Mouse (Mus musculus): ENCODE results near the gene Rb1. TPM values are rescaled to one million over a fixed set of nuclear protein-coding genes. Genes with fewer than 3 reads are reported as not detected.

Rb1 gene
- polyA plus RNA-seq, 1 experiment, result 14.2 TPM

DNA sequence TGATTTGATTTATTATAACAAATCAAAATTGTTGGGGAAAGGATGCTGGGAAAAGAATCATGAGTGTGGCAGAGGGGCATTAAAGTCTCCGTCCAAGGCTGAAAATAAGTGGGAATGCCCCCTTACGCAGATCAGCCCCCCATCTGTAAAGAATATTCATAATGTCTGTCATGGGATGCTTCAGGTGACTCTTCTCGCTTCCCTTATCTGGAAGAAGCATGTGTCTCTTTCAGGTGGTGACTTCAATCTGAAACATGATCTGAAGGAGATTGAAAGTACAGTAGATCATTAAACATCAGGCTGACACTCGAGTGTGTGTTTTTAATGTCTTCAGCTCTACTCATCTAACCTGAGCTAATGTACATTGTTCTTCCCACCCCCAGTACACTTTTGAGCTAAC lies 180.1 kb downstream of the Rb1 start:
- no peaks in the 10 kb centered on the region for H3K36me3 ChIP-seq (ENCODE audit: control insufficient read depth, insufficient read depth)
- no peak overlapping the region for H3K4me2 ChIP-seq (ENCODE audit: low read depth)
- no peak for TF ChIP-seq REST (IDR thresholded peaks at IDR 0.05; ENCODE audit: insufficient read depth, insufficient read length)
- TF ChIP-seq TCF12 (IDR thresholded peaks at IDR 0.05; ENCODE audit: insufficient read depth, poor library complexity, severe bottlenecking), result no peak
- TF ChIP-seq MAX (IDR thresholded peaks at IDR 0.05; ENCODE audit: low read depth), result no peak
- no peak for TF ChIP-seq USF1 (IDR thresholded peaks at IDR 0.05; ENCODE audit: low read depth)
- no peak for TF ChIP-seq MYOG (IDR thresholded peaks at IDR 0.05; ENCODE audit: control insufficient read depth in 1 of 3, insufficient read depth in 1 of 3, insufficient read length in 2 of 3, low read depth in 2 of 3)
- TF ChIP-seq E2F4 (IDR thresholded peaks at IDR 0.05; ENCODE audit: insufficient read depth), result no peak
- TF ChIP-seq POLR2AphosphoS2 (IDR thresholded peaks at IDR 0.05; ENCODE audit: insufficient read length, low read depth), result no peak
- no peak for TF ChIP-seq SRF (IDR thresholded peaks at IDR 0.05; ENCODE audit: control insufficient read depth, insufficient read length, low read depth)
- no peak for TF ChIP-seq MYOD1 (IDR thresholded peaks at IDR 0.05; ENCODE audit: control insufficient read depth in 1 of 3, insufficient read length in 2 of 3, low read depth in 2 of 3)
- TF ChIP-seq POLR2A (IDR thresholded peaks at IDR 0.05; ENCODE audit: insufficient read length, low read depth), result no peak
- TF ChIP-seq CEBPB (IDR thresholded peaks at IDR 0.05; ENCODE audit: insufficient read depth, poor library complexity, severe bottlenecking), result no peak
- no peak for TF ChIP-seq TCF3 (IDR thresholded peaks at IDR 0.05; ENCODE audit: insufficient read length, low read depth)

DNA sequence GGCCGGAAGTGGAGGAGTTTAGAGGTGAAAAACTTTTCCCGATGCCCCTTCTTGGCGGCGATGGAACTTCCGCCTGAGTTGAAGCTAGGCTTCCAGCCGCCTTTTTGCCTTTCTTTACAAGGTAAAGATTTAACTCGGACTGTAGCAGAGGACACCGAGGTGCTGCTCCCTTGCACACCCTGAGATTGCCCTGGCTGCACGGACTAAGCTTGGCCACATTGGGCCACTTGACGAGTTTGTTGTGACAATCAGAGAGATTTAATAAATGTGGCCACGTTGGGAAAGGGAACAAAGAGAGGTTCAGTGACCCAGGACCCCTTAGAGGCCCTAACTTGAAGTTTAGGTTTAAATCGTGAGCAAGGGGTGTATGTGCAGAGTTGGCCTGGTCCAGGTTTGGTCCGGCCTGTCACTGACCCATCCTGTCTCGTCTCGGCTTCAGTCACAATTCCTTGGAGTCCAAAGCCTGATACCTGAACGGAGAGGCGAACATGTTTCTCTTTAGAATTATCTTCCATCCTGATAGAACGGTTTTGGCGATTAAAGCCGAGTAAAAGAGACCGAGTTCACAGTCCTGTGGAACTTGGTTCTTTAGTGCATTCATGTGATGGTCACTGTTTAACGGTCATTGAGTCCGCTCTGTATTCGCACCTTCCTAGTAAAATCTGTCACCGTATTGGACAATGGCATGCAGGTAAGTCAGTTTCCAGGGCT lies 181.8 kb downstream of the Rb1 start:
- TF ChIP-seq POLR2AphosphoS2 (IDR thresholded peaks at IDR 0.05; ENCODE audit: insufficient read length, low read depth), result no peak
- TF ChIP-seq MYOD1 (IDR thresholded peaks at IDR 0.05; ENCODE audit: control insufficient read depth in 1 of 3, insufficient read length in 2 of 3, low read depth in 2 of 3), result no peak
- TF ChIP-seq SRF (IDR thresholded peaks at IDR 0.05; ENCODE audit: control insufficient read depth, insufficient read length, low read depth), result no peak
- TF ChIP-seq MYOG (IDR thresholded peaks at IDR 0.05; ENCODE audit: control insufficient read depth in 1 of 3, insufficient read depth in 1 of 3, insufficient read length in 2 of 3, low read depth in 2 of 3), result no peak
- TF ChIP-seq CEBPB (IDR thresholded peaks at IDR 0.05; ENCODE audit: insufficient read depth, poor library complexity, severe bottlenecking), result no peak
- no peak for TF ChIP-seq USF1 (IDR thresholded peaks at IDR 0.05; ENCODE audit: low read depth)
- H3K4me3 ChIP-seq, result peak overlapping the region; percentile 58
- H3ac ChIP-seq (ENCODE audit: control insufficient read depth, insufficient read length), result peak overlapping the region; percentile 96
- no peaks in the 10 kb centered on the region for H3K79me2 ChIP-seq (ENCODE audit: control insufficient read depth, insufficient read depth)
- H3K4me2 ChIP-seq (ENCODE audit: low read depth), result peak overlapping the region; percentile 93
- no peaks in the 10 kb centered on the region for H3K27me3 ChIP-seq (ENCODE audit: control insufficient read depth, insufficient read depth, insufficient read length)
- H3K36me3 ChIP-seq (ENCODE audit: control insufficient read depth, insufficient read depth), result no peaks in the 10 kb centered on the region

More for the DNA sequence above, 180.1 kb downstream of the Rb1 start:
- Histone ChIP-seq H3K27me3 (ENCODE audit: control insufficient read depth, insufficient read depth, insufficient read length) (no peaks in the 10 kb centered on the region), H3K79me2 (ENCODE audit: control insufficient read depth, insufficient read depth) (no peaks in the 10 kb centered on the region), H3ac (ENCODE audit: control insufficient read depth, insufficient read length) (no peak overlapping the region), H3K4me3 (no peak overlapping the region)

DNA sequence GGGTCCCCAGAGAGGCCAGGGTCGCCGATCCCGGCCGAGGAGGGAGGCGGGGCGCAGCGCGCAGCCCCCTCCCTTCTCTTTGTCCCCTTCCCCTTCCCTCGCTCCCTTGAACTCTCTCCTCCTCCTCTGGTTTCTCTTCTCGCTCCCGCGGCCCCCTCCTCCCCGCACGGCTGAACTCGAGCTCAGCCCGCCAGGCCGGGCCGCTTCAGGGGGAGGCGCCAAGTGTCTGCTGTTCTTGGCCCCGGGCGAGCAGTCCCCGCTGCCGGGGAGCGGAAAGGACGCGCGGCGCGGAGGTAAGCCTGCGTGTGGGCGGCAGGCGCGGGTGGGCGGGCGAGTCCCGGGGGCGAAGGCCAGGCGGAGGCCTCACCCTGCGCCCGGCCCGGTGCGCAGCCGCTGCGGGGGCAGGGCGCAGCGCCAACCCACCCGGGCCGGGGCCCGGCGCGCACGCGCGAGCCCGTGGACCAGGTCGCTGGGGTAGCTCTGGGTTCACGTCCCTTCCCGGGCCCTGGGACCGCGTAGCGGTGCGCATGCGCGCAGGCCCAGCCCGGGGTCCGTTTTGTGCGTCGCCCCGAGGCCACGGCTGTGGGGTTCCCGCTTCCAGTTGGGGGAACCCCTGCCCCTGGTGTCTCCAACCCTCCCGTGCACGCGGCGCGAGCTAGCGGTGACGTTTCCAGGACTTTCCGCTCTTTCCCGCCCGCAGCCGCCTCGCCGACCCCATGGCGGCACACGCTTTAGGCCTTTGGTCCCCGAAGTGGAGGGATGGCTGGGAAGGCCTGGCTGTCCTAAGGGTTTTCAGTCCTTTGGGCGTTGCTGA lies 182.5 kb downstream of the Rb1 start:
- no peaks in the 10 kb centered on the region for H3K27me3 ChIP-seq (ENCODE audit: control insufficient read depth, insufficient read depth, insufficient read length)

DNA sequence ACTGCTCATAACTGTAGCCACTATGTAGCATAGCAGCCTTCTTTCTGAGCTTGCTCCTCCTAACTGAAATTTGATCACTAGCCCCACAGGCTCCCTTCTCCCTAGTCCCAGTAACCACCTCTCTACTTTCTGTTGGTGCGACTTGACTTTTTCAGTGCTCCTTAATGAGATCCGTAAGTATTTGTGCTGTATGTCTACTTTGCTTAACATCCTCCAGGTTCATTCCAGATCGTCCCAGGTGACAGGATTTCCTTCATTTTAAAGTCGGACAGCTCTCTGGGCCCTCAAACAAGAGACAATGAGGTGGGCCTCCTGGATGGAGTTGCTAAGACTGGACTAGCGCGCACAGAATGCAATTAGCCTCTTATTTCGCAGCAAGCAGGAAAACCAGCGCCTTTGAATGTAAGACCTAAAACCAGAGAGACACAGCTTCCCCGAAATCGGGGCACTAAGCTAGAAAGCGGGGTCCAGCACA lies 183.2 kb downstream of the Rb1 start:
- Histone ChIP-seq H3K27me3 (ENCODE audit: control insufficient read depth, insufficient read depth, insufficient read length) (no peaks in the 10 kb centered on the region), H3K36me3 (ENCODE audit: control insufficient read depth, insufficient read depth) (no peaks in the 10 kb centered on the region), H3K4me3 (peak overlapping the region; percentile 58), H3K79me2 (ENCODE audit: control insufficient read depth, insufficient read depth) (no peaks in the 10 kb centered on the region), H3K4me2 (ENCODE audit: low read depth) (peak overlapping the region; percentile 93), H3ac (ENCODE audit: control insufficient read depth, insufficient read length) (peak overlapping the region; percentile 96)
- TF ChIP-seq POLR2AphosphoS2 (IDR thresholded peaks at IDR 0.05; ENCODE audit: insufficient read length, low read depth) (no peak), E2F4 (IDR thresholded peaks at IDR 0.05; ENCODE audit: insufficient read depth) (no peak), USF1 (IDR thresholded peaks at IDR 0.05; ENCODE audit: low read depth) (no peak), POLR2A (IDR thresholded peaks at IDR 0.05; ENCODE audit: insufficient read length, low read depth) (no peak), SRF (IDR thresholded peaks at IDR 0.05; ENCODE audit: control insufficient read depth, insufficient read length, low read depth) (no peak)

More for the DNA sequence above, 182.5 kb downstream of the Rb1 start:
- no peaks in the 10 kb centered on the region for H3K79me2 ChIP-seq (ENCODE audit: control insufficient read depth, insufficient read depth)
- H3ac ChIP-seq (ENCODE audit: control insufficient read depth, insufficient read length), result peak overlapping the region; percentile 96
- H3K4me3 ChIP-seq, result peak overlapping the region; percentile 58
- no peaks in the 10 kb centered on the region for H3K36me3 ChIP-seq (ENCODE audit: control insufficient read depth, insufficient read depth)
- H3K4me2 ChIP-seq (ENCODE audit: low read depth), result peak overlapping the region; percentile 93
- TF ChIP-seq USF1 (IDR thresholded peaks at IDR 0.05; ENCODE audit: low read depth), result no peak
- no peak for TF ChIP-seq SRF (IDR thresholded peaks at IDR 0.05; ENCODE audit: control insufficient read depth, insufficient read length, low read depth)
- TF ChIP-seq MYOD1 (IDR thresholded peaks at IDR 0.05; ENCODE audit: control insufficient read depth in 1 of 3, insufficient read length in 2 of 3, low read depth in 2 of 3), result peak in 1 of 3 experiments; percentile 14
- no peak for TF ChIP-seq TCF3 (IDR thresholded peaks at IDR 0.05; ENCODE audit: insufficient read length, low read depth)
- no peak for TF ChIP-seq TCF12 (IDR thresholded peaks at IDR 0.05; ENCODE audit: insufficient read depth, poor library complexity, severe bottlenecking)
- no peak for TF ChIP-seq E2F4 (IDR thresholded peaks at IDR 0.05; ENCODE audit: insufficient read depth)
- TF ChIP-seq POLR2A (IDR thresholded peaks at IDR 0.05; ENCODE audit: insufficient read length, low read depth), result peak; percentile 81
- peak in 1 of 3 experiments; percentile 11 for TF ChIP-seq MYOG (IDR thresholded peaks at IDR 0.05; ENCODE audit: control insufficient read depth in 1 of 3, insufficient read depth in 1 of 3, insufficient read length in 2 of 3, low read depth in 2 of 3)
- no peak for TF ChIP-seq MAX (IDR thresholded peaks at IDR 0.05; ENCODE audit: low read depth)
- TF ChIP-seq POLR2AphosphoS2 (IDR thresholded peaks at IDR 0.05; ENCODE audit: insufficient read length, low read depth), result peak; percentile 74
- TF ChIP-seq CEBPB (IDR thresholded peaks at IDR 0.05; ENCODE audit: insufficient read depth, poor library complexity, severe bottlenecking), result no peak
- no peak for TF ChIP-seq REST (IDR thresholded peaks at IDR 0.05; ENCODE audit: insufficient read depth, insufficient read length)
